Mouse (Mus musculus) lung, embryonic 16.5 days (tissue): ENCODE data around the gene Gm28729. TPM values are rescaled to one million over a fixed set of nuclear protein-coding genes. Genes with fewer than 3 reads are reported as not detected.

Experiments
- ATAC-seq: fragments of 200-750 bp; cut with Nextera tagmentation; 2 replicates; pipeline ENCODE4 v1.8.0; 2017; ENCODE audit warnings: low read depth, mild to moderate bottlenecking, moderate library complexity
- H3K27ac ChIP-seq: fragments of 300-500 bp; sonication (generic); 2 replicates; pipeline ENCODE4 v1.5.1; 2014; ENCODE audit warnings: mild to moderate bottlenecking, control low read depth, low read length
- H3K27me3 ChIP-seq: fragments of 300-500 bp; sonication (generic); 2 replicates; pipeline ENCODE4 v1.6.1; 2014; ENCODE audit warnings: low read depth, low read length, mixed read lengths; ENCODE audit not compliant: control insufficient read depth, insufficient read depth
- H3K36me3 ChIP-seq: fragments of 300-500 bp; sonication (generic); 2 replicates; pipeline ENCODE4 v1.6.1; 2014; ENCODE audit warnings: low read length; ENCODE audit not compliant: control insufficient read depth, insufficient read depth
- H3K4me1 ChIP-seq: fragments of 300-500 bp; sonication (generic); replicated peaks from 2 replicates; pipeline ENCODE4 v1.6.1; 2014; ENCODE audit warnings: low read length, mixed read lengths; ENCODE audit not compliant: control insufficient read depth, insufficient read depth
- H3K4me2 ChIP-seq: fragments of 300-500 bp; sonication (generic); 2 replicates; pipeline ENCODE4 v1.6.1; 2014; ENCODE audit warnings: low read depth, low read length, control low read depth
- H3K4me3 ChIP-seq: fragments of 300-500 bp; sonication (generic); 2 replicates; pipeline ENCODE4 v1.5.1; 2014; ENCODE audit warnings: mild to moderate bottlenecking, low read length, control low read depth
- H3K9ac ChIP-seq: fragments of 300-500 bp; sonication (generic); 2 replicates; pipeline ENCODE4 v1.6.1; 2014; ENCODE audit warnings: low read length, control low read depth
- H3K9me3 ChIP-seq: fragments of 300-500 bp; sonication (generic); 2 replicates; pipeline ENCODE4 v1.6.1; 2016; ENCODE audit warnings: low read length; ENCODE audit not compliant: control insufficient read depth
- WGBS: fragments of 180-500 bp; shearing (Covaris S2); extraction: QIAGEN DNeasy Blood & Tissue Kit; methylation state at CpG from one replicate; pipeline ENCODE4 v1.1.7; 2014; 5-methylcytosine and 5-hydroxymethylcytosine counted together
- polyA plus RNA-seq: library from polyadenylated mRNA; unstranded; fragments of >200 nt; fragmentation: Nextera tagmentation; extraction: Ambion mirVana; gene quantifications from 2 replicates; pipeline ENCODE4 v1.2.1, GENCODE M21; 2015

Gene Gm28729
- polyA plus RNA-seq, 1 experiment from 2014 or later: 1.7 TPM

GRCm38 (mm10) chr9:96460117-96460865, 64.8 kb downstream of the Gm28729 start:
- Histone ChIP-seq H3K4me1 (no peaks in the 10 kb centered on the region), H3K27me3 (no peaks in the 10 kb centered on the region), H3K4me2 (no peak overlapping the region), H3K9ac (no peak overlapping the region), H3K9me3 (peaks cover 8% of the 10 kb centered on the region), H3K4me3 (no peak overlapping the region), H3K27ac (no peak overlapping the region), H3K36me3 (peaks cover 3% of the 10 kb centered on the region; the same call in 1 of the 2 replicates)
- no peak for ATAC-seq
- 60% methylated on average over 10 of the region's 10 CpGs for WGBS

DNA sequence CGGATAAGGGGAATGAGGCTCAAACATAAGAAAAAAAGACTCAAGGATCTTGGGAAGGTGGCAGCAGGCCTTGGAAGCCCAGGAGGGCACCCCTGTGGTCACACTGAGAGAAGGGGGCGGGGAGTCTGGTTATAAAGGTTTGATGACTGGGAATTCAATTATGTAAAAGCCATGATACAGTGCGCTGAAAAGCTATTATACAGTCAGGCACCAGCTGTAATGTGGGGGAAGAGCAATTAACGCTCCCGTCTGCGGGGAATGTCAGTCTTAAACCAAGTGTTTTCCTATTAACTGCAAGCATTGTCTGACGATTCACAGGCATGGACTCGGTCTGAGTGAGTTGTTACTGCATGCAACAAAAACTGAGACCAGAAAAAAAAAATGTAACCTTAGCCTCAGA, 69.4 kb downstream of the Gm28729 start:
- no peak overlapping the region for H3K4me2 ChIP-seq
- H3K27ac ChIP-seq: no peak overlapping the region
- H3K9ac ChIP-seq: no peak overlapping the region
- no peak for ATAC-seq
- no peaks in the 10 kb centered on the region for H3K36me3 ChIP-seq
- H3K27me3 ChIP-seq: no peaks in the 10 kb centered on the region
- no peak overlapping the region for H3K4me3 ChIP-seq
- H3K4me1 ChIP-seq: no peaks in the 10 kb centered on the region
- H3K9me3 ChIP-seq: no peaks in the 10 kb centered on the region; the same call in 1 of the 2 replicates
- WGBS: 82% methylated on average over 8 of the region's 8 CpGs

DNA sequence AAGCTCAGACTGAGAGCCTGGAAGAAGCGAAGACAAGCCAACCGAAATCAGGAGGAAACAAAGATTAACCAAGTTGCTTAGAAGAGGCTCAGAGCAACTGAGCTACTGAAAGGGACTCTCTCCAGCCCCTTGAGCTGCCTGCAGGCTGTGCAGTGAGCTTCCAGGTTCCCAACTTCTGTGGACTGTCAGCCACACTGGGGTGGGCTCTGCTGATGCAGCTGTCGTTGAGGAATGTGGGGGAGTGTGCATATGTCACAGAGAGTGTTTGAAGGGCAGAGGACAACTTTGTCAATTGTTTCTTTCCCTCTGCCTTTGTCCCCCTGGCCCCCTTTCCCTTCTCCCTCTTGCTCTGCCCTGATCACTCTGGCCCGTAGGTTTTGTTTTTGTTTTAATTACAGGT, 72.1 kb downstream of the Gm28729 start:
- no peak for ATAC-seq
- H3K27me3 ChIP-seq: no peaks in the 10 kb centered on the region
- no peak overlapping the region for H3K27ac ChIP-seq
- no peaks in the 10 kb centered on the region for H3K36me3 ChIP-seq
- H3K9ac ChIP-seq: no peak overlapping the region
- no peaks in the 10 kb centered on the region for H3K4me1 ChIP-seq
- no peak overlapping the region for H3K4me2 ChIP-seq
- WGBS: 70% methylated on average over 4 of the region's 4 CpGs
- H3K4me3 ChIP-seq: no peak overlapping the region
- no peaks in the 10 kb centered on the region; the same call in 1 of the 2 replicates for H3K9me3 ChIP-seq

DNA sequence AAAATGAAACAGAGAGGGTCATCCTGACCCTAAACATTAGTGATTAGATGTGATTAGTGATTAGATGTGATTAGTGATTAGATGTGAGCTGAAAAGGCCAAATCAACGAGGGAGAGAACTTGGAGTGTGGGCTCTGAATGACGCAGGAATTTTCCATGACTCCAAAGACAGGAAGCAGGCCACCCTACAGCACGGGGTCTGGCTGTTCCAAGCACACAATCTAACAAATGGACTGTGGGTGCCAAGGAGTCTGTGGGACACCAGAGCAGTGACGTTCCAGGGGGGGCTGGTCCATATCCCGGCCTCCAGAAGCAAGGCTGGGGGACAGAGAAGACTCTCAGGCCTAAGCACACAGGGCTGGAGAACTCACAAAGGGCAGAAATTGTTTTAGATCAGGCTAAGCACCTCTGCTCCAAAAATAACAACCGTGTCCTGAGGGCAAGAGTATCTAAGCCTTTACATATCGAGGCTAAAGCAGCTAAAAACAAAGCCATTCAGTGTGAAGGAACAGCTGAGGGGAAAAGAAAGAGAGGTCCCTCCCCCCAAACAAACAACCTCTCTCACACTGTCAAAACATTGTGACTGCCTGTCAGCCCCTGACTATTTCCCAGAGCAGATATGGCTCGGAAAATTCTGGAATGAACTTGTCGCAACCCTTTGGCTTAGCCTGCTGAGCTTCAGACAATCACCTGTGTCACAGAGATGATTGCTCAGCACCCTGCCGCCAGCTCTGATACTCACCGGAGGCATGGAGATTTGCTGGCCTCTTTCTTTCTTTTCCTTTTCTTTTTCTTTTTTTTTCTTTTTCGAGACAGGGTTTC, 74.0 kb downstream of the Gm28729 start:
- ATAC-seq: peak; percentile 69; the same call in 1 of the 2 replicates
- Histone ChIP-seq H3K4me1 (no peaks in the 10 kb centered on the region), H3K4me2 (no peak overlapping the region), H3K9me3 (no peaks in the 10 kb centered on the region; the same call in 1 of the 2 replicates), H3K36me3 (no peaks in the 10 kb centered on the region), H3K27me3 (no peaks in the 10 kb centered on the region), H3K27ac (no peak overlapping the region), H3K4me3 (no peak overlapping the region), H3K9ac (no peak overlapping the region)
- WGBS: 56% methylated on average over 12 of the region's 12 CpGs

GRCm38 (mm10) chr9:96449514-96449913, 75.5 kb downstream of the Gm28729 start:
- Histone ChIP-seq H3K4me2 (no peak overlapping the region), H3K9me3 (no peaks in the 10 kb centered on the region), H3K4me3 (no peak overlapping the region), H3K9ac (no peak overlapping the region), H3K27me3 (no peaks in the 10 kb centered on the region), H3K36me3 (no peaks in the 10 kb centered on the region), H3K4me1 (no peaks in the 10 kb centered on the region), H3K27ac (no peak overlapping the region)
- WGBS: 82% methylated on average over 9 of the region's 9 CpGs
- ATAC-seq: no peak

DNA sequence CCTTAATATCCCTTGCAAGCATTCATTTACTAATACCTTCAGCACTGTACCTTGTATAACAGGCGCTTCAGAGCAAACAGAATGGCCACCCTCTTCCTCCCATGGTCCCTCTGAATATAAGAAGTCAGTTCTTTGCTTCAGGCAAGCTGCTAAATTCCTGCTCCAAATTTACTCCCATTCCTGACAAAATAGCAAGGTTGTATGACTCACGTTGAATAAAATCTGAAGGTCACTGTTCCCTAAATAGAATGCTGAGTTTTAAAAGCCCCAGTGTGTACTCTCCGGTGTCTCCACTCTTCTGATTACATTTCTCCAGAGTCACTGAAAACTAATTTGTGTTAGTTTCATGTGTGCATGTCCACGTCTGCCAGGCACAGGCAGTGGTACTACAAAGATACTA, 79.7 kb downstream of the Gm28729 start:
- Histone ChIP-seq H3K4me2 (no peak overlapping the region), H3K36me3 (no peaks in the 10 kb centered on the region), H3K27ac (no peak overlapping the region), H3K9ac (no peak overlapping the region), H3K27me3 (no peaks in the 10 kb centered on the region), H3K4me3 (no peak overlapping the region), H3K9me3 (no peaks in the 10 kb centered on the region), H3K4me1 (no peaks in the 10 kb centered on the region)
- WGBS: 66% methylated on average over 4 of the region's 4 CpGs
- no peak for ATAC-seq

DNA sequence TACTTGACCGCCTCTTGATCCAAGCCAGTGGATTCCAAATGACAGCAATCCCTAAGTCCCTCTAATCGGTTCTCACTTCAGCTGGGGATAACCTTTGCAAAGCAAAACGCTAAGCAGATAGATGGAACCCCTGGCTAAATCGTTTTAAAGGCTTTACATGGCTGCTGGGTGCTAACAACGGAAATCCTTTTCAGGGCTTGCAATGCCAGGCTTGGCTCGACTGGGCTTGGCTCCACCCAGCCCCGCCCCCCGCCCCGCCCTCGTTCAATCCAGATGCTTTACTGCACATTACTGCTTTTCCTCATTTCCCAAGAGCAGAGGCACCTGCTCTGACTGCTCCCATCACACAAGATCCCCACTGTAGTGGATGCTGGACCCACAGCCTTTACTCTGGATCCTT, 83.0 kb downstream of the Gm28729 start:
- Histone ChIP-seq H3K36me3 (no peaks in the 10 kb centered on the region), H3K27ac (no peak overlapping the region), H3K9me3 (no peaks in the 10 kb centered on the region), H3K27me3 (no peaks in the 10 kb centered on the region), H3K9ac (no peak overlapping the region), H3K4me2 (no peak overlapping the region), H3K4me3 (no peak overlapping the region), H3K4me1 (peaks cover 13% of the 10 kb centered on the region)
- ATAC-seq: no peak
- WGBS: 30% methylated on average over 10 of the region's 10 CpGs

- Histone ChIP-seq H3K9ac (peak overlapping the region; percentile 71), H3K4me2 (peak overlapping the region; percentile 72), H3K27ac (peak overlapping the region; percentile 89), H3K27me3 (no peaks in the 10 kb centered on the region), H3K36me3 (no peaks in the 10 kb centered on the region), H3K4me3 (peak overlapping the region; percentile 52), H3K9me3 (no peaks in the 10 kb centered on the region), H3K4me1 (peaks cover 16% of the 10 kb centered on the region)
- ATAC-seq: peak; percentile 74
- 3% methylated on average over 8 of the region's 8 CpGs for WGBS
Measured at GRCm38 (mm10) chr9:96438334-96438871, 86.7 kb downstream of the Gm28729 start.

DNA sequence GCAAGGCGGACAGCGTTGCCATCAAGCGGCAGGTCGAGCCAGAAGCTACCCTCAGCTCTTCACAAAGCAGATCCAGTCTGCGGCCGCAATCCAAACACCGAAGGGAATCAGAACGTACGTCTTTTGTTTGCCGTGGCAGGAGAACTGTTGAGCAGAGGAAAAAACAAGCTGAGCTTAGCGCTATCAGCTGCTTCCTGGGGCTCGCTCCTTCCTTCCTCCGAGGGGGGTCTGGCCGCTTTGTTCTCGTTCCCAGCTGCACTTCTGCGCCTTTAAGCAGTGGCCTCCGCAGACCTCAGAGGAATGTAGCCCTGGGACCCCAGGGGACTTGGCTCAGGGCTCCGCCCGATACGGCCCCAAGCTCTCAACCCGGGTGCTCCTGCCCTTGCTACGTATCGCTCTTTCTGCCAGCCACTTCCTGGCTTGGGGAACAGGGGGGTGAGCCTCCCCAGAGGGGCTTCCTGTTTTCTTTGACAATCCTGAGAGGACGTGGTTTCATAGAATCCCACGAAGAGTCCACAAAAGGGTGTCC, 87.2 kb downstream of the Gm28729 start:
- Histone ChIP-seq H3K9me3 (no peaks in the 10 kb centered on the region), H3K4me3 (peak overlapping the region; percentile 52), H3K4me1 (peaks cover 16% of the 10 kb centered on the region), H3K27me3 (no peaks in the 10 kb centered on the region), H3K27ac (peak overlapping the region; percentile 89), H3K4me2 (peak overlapping the region; percentile 72), H3K9ac (peak overlapping the region; percentile 71), H3K36me3 (no peaks in the 10 kb centered on the region)
- WGBS: 1% methylated on average over 25 of the region's 25 CpGs
- ATAC-seq: peak; percentile 92
